Mouse (Mus musculus) MEL (cell line): ENCODE measurements around the gene D5Ertd579e. TPM values are rescaled to one million over a fixed set of nuclear protein-coding genes. Genes with fewer than 3 reads are reported as not detected.

Experiments used
- DNase-seq: peaks from one replicate; pipeline ENCODE4 v3.0.0; 2011; ENCODE audit warnings: low read depth, low spot score
- H3K27ac ChIP-seq: 2 replicates; pipeline ENCODE4 v1.5.1; 2012; ENCODE audit warnings: low read depth, mild to moderate bottlenecking, control low read depth, low read length, moderate library complexity; ENCODE audit not compliant: control insufficient read depth
- H3K27me3 ChIP-seq, 2 experiments: fragments of 150-350 bp in 1 of 2; sonication (generic) in 1 of 2; 2 replicates each; pipeline ENCODE4 v1.6.1; 2012; ENCODE audit warnings: low read length in 2 of 2, mild to moderate bottlenecking in 2 of 2, improper control_type of control experiment in 1 of 2, moderate library complexity in 1 of 2; ENCODE audit not compliant: insufficient read depth in 2 of 2, control insufficient read depth in 1 of 2
- H3K36me3 ChIP-seq, 2 experiments: 2 replicates each; pipeline ENCODE4 v1.6.1; 2012 to 2014; ENCODE audit warnings: low read length in 2 of 2, improper control_type of control experiment in 1 of 2, inconsistent platforms in 1 of 2, mild to moderate bottlenecking in 1 of 2; ENCODE audit not compliant: insufficient read depth in 2 of 2, control insufficient read depth in 1 of 2
- H3K4me1 ChIP-seq, 2 experiments: fragments of 150-350 bp in 1 of 2; sonication (generic) in 1 of 2; 2 replicates each; pipeline ENCODE4 v1.6.1; 2012; ENCODE audit warnings: low read length in 2 of 2, improper control_type of control experiment in 1 of 2, mild to moderate bottlenecking in 1 of 2; ENCODE audit not compliant: insufficient read depth in 2 of 2, control insufficient read depth in 1 of 2
- H3K4me3 ChIP-seq, 2 experiments: fragments of 150-350 bp in 1 of 2; sonication (generic) in 1 of 2; 2 replicates each; pipeline ENCODE4 v1.5.1; 2012; ENCODE audit warnings: low read depth in 2 of 2, low read length in 2 of 2, mild to moderate bottlenecking in 2 of 2, moderate library complexity in 2 of 2, control low read depth in 1 of 2, improper control_type of control experiment in 1 of 2; ENCODE audit not compliant: control insufficient read depth in 1 of 2, insufficient read depth in 1 of 2
- H3K79me2 ChIP-seq: 2 replicates; pipeline ENCODE4 v1.6.1; 2012; ENCODE audit warnings: mild to moderate bottlenecking, low read length, moderate library complexity; ENCODE audit not compliant: control insufficient read depth, poor library complexity, insufficient read depth
- H3K9ac ChIP-seq: 2 replicates; pipeline ENCODE4 v1.6.1; 2012; ENCODE audit warnings: low read depth, mild to moderate bottlenecking, control low read depth, low read length, moderate library complexity; ENCODE audit not compliant: control insufficient read depth, poor library complexity, severe bottlenecking
- H3K9me3 ChIP-seq: fragments of 150-350 bp; sonication (generic); replicated peaks from 2 replicates; pipeline ENCODE4 v1.6.1; 2012; ENCODE audit warnings: mild to moderate bottlenecking, low read length, improper control_type of control experiment, moderate library complexity; ENCODE audit not compliant: insufficient read depth
- BHLHE40 ChIP-seq: IDR thresholded peaks from 2 replicates; pipeline ENCODE4 v1.6.1; 2012; ENCODE audit warnings: low read depth, mild to moderate bottlenecking, inconsistent platforms, low read length, improper control_type of control experiment, borderline replicate concordance
- E2F4 ChIP-seq: IDR thresholded peaks from 2 replicates; pipeline ENCODE4 v1.6.1; 2011; ENCODE audit warnings: low read depth, low read length, improper control_type of control experiment, borderline replicate concordance
- ETS1 ChIP-seq: IDR thresholded peaks from 2 replicates; pipeline ENCODE4 v1.6.1; 2012; ENCODE audit warnings: low read depth, mild to moderate bottlenecking, inconsistent platforms, low read length, improper control_type of control experiment, moderate library complexity
- GABPA ChIP-seq: IDR thresholded peaks from 2 replicates; pipeline ENCODE4 v1.6.1; 2012; ENCODE audit warnings: low read depth, mild to moderate bottlenecking, inconsistent platforms, low read length, improper control_type of control experiment, moderate library complexity
- GATA1 ChIP-seq: IDR thresholded peaks from 2 replicates; pipeline ENCODE4 v1.6.1; 2011; ENCODE audit warnings: low read depth, low read length, improper control_type of control experiment
- HCFC1 ChIP-seq: IDR thresholded peaks from 2 replicates; pipeline ENCODE4 v1.6.1; 2012; ENCODE audit warnings: low read depth, mild to moderate bottlenecking, inconsistent platforms, low read length, improper control_type of control experiment, moderate library complexity
- JUND ChIP-seq: IDR thresholded peaks from 2 replicates; pipeline ENCODE4 v1.6.1; 2011; ENCODE audit warnings: low read depth, mild to moderate bottlenecking, improper control_type of control experiment, low read length
- MAX ChIP-seq: IDR thresholded peaks from 2 replicates; pipeline ENCODE4 v1.6.1; 2011; ENCODE audit warnings: low read length, improper control_type of control experiment
- MYB ChIP-seq: IDR thresholded peaks from 2 replicates; pipeline ENCODE4 v1.6.1; 2011; ENCODE audit warnings: mild to moderate bottlenecking, low read depth, low read length, improper control_type of control experiment
- MYC ChIP-seq: IDR thresholded peaks from 2 replicates; pipeline ENCODE4 v1.6.1; 2011; ENCODE audit warnings: low read depth, mild to moderate bottlenecking, low read length, improper control_type of control experiment, moderate library complexity
- POLR2A ChIP-seq, 2 experiments: IDR thresholded peaks; 2 replicates each; pipeline ENCODE4 v1.6.1; 2011 to 2012; ENCODE audit warnings: low read length in 2 of 2, mild to moderate bottlenecking in 2 of 2, control low read depth in 1 of 2, improper control_type of control experiment in 1 of 2, low read depth in 1 of 2, moderate library complexity in 1 of 2; ENCODE audit not compliant: control insufficient read depth in 1 of 2, insufficient read depth in 1 of 2, poor library complexity in 1 of 2
- RAD21 ChIP-seq: IDR thresholded peaks from 2 replicates; pipeline ENCODE4 v1.6.1; 2011; ENCODE audit warnings: mild to moderate bottlenecking, low read depth, low read length, improper control_type of control experiment
- RCOR1 ChIP-seq: IDR thresholded peaks from 2 replicates; pipeline ENCODE4 v1.6.1; 2012; ENCODE audit warnings: low read depth, mild to moderate bottlenecking, inconsistent platforms, low read length, improper control_type of control experiment
- SIN3A ChIP-seq: IDR thresholded peaks from 2 replicates; pipeline ENCODE4 v1.6.1; 2012; ENCODE audit warnings: low read length, improper control_type of control experiment, inconsistent platforms
- TBP ChIP-seq: IDR thresholded peaks from 2 replicates; pipeline ENCODE4 v1.8.0; 2011; ENCODE audit warnings: low read depth, low read length, improper control_type of control experiment
- TCF12 ChIP-seq: IDR thresholded peaks from 2 replicates; pipeline ENCODE4 v1.6.1; 2014; ENCODE audit warnings: low read depth, mild to moderate bottlenecking, inconsistent platforms, low read length, improper control_type of control experiment, moderate library complexity
- USF1 ChIP-seq: IDR thresholded peaks from 2 replicates; pipeline ENCODE4 v1.6.1; 2014; ENCODE audit warnings: low read depth, mild to moderate bottlenecking, inconsistent platforms, low read length, improper control_type of control experiment, moderate library complexity
- ZC3H11A ChIP-seq: IDR thresholded peaks from 2 replicates; pipeline ENCODE4 v1.6.1; 2012; ENCODE audit warnings: low read depth, mild to moderate bottlenecking, inconsistent platforms, low read length, improper control_type of control experiment
- ZKSCAN1 ChIP-seq: IDR thresholded peaks from 2 replicates; pipeline ENCODE4 v1.6.1; 2012; ENCODE audit warnings: low read depth, mild to moderate bottlenecking, inconsistent platforms, low read length, improper control_type of control experiment, moderate library complexity
- ZMIZ1 ChIP-seq: IDR thresholded peaks from 2 replicates; pipeline ENCODE4 v1.6.1; 2012; ENCODE audit warnings: low read depth, mild to moderate bottlenecking, inconsistent platforms, low read length, improper control_type of control experiment, moderate library complexity
- ZNF384 ChIP-seq: IDR thresholded peaks from 2 replicates; pipeline ENCODE4 v1.6.1; 2012; ENCODE audit warnings: low read depth, mild to moderate bottlenecking, inconsistent platforms, low read length, improper control_type of control experiment
- polyA plus RNA-seq, 2 experiments: library from polyadenylated mRNA; stranded (reverse) in 1 of 2; unstranded in 1 of 2; fragments of >175 nt in 1 of 2; fragments of >200 nt in 1 of 2; gene quantifications; 2 replicates each; pipeline versions ENCODE4 v1.2.1 to v1.2.4; 2012; ENCODE audit warnings: low replicate concordance in 2 of 2, low read depth in 1 of 2; ENCODE audit not compliant: insufficient read length in 2 of 2, insufficient read depth in 1 of 2, missing spikeins in 1 of 2
- total RNA-seq: library from RNA; depleted of rRNA; stranded (reverse); fragments of 300-350 nt; gene quantifications from 2 replicates; pipeline ENCODE4 v1.2.3, GENCODE M21; 2012

D5Ertd579e gene
- total and polyA plus RNA-seq, 3 experiments: 15.9 to 31.1 TPM; not detected in 1

GRCm38 (mm10) chr5:36691423-36691822 lies 4.4 kb downstream of the D5Ertd579e start:
- Histone ChIP-seq H3K9me3 (no peaks in the 10 kb centered on the region), H3K79me2 (peaks cover 66% of the 10 kb centered on the region), H3K4me1 (peaks cover 3 to 18% of the 10 kb centered on the region in 2 experiments), H3K4me3 (no peak overlapping the region), H3K27ac (no peak overlapping the region), H3K36me3 (peaks cover 2 to 33% of the 10 kb centered on the region in 2 experiments; a peak in 3 of 4 replicates), H3K27me3 (no peaks in the 10 kb centered on the region), H3K9ac (no peak overlapping the region)
- DNase-seq: peak; percentile 60
- TF ChIP-seq RCOR1: 0 out of 2 replicates have a peak, but pooled peaks have one; percentile 20
- TF ChIP-seq POLR2A (IDR thresholded peaks at IDR 0.05; ENCODE audit: control insufficient read depth in 1 of 2, insufficient read depth in 1 of 2, low read depth in 1 of 2, low read length in 2 of 2, poor library complexity in 1 of 2): no peak
- 0 out of 2 replicates have a peak, but pooled peaks have one; percentile 12 for TF ChIP-seq SIN3A
- TF ChIP-seq GATA1: 0 out of 2 replicates have a peak, but pooled peaks have one; percentile 5
- TF ChIP-seq E2F4: no peak

DNA sequence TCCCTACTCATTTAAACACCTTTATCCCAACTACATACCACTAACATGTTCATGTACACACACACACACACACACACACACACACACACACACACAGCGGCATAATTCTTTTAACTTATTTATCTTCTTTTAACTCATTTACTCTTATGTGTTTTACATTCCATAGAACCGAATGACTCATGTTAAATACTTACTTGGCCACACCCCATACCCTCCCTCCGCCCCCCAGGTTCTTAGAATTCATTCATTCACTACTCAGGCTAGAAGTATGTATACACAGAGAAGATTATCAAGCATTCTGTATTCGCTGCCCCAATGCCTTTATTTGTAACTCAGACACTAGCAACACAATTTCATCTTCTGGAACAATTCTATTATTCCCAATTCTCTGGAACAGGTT lies 10.7 kb downstream of the D5Ertd579e start:
- H3K9ac ChIP-seq: no peak overlapping the region
- H3K27me3 ChIP-seq: no peaks in the 10 kb centered on the region
- peaks cover 55% of the 10 kb centered on the region for H3K79me2 ChIP-seq
- no peak overlapping the region for H3K27ac ChIP-seq
- H3K4me3 ChIP-seq: no peak overlapping the region
- no peaks in the 10 kb centered on the region for H3K9me3 ChIP-seq
- no peak for TF ChIP-seq ZC3H11A
- no peak for TF ChIP-seq ZNF384
- TF ChIP-seq JUND: no peak
- no peak for TF ChIP-seq MYB
- TF ChIP-seq GABPA: no peak
- TF ChIP-seq TBP: no peak
- TF ChIP-seq POLR2A (IDR thresholded peaks at IDR 0.05; ENCODE audit: control insufficient read depth in 1 of 2, insufficient read depth in 1 of 2, low read depth in 1 of 2, low read length in 2 of 2, poor library complexity in 1 of 2): no peak
- TF ChIP-seq SIN3A: no peak
- TF ChIP-seq USF1: no peak
- no peak for TF ChIP-seq ZMIZ1
- no peak for TF ChIP-seq TCF12
- no peak for TF ChIP-seq MYC
- TF ChIP-seq MAX: no peak
- no peak for TF ChIP-seq ZKSCAN1
- TF ChIP-seq RAD21: no peak
- no peak for TF ChIP-seq BHLHE40
- TF ChIP-seq HCFC1: no peak
- TF ChIP-seq ETS1: no peak
- no peak for TF ChIP-seq GATA1
- H3K36me3 ChIP-seq: peaks cover 2 to 36% of the 10 kb centered on the region in 2 experiments; a peak in 3 of 4 replicates
- DNase-seq: peak; percentile 64
- H3K4me1 ChIP-seq: peaks cover 15% of the 10 kb centered on the region in 2 experiments
